Mouse (Mus musculus) kidney, embryonic 16.5 days (tissue): ENCODE data around the gene Rnf13. TPM values are rescaled to one million over a fixed set of nuclear protein-coding genes. Genes with fewer than 3 reads are reported as not detected.

Experiments
- ATAC-seq: fragments of 200-750 bp; cut with Nextera tagmentation; 2 replicates; pipeline ENCODE4 v1.8.0; 2017; ENCODE audit warnings: moderate TSS enrichment; ENCODE audit not compliant: low FRiP score, low TSS enrichment
- H3K27ac ChIP-seq: fragments of 300-500 bp; sonication (generic); 2 replicates; pipeline ENCODE4 v1.5.1; 2014; ENCODE audit warnings: low read length
- H3K27me3 ChIP-seq: fragments of 300-500 bp; sonication (generic); 2 replicates; pipeline ENCODE4 v1.6.1; 2014; ENCODE audit warnings: low read length, control low read depth, mixed read lengths; ENCODE audit not compliant: insufficient read depth
- H3K36me3 ChIP-seq: fragments of 300-500 bp; sonication (generic); 2 replicates; pipeline ENCODE4 v1.6.1; 2014; ENCODE audit warnings: low read length, control low read depth, mixed read lengths; ENCODE audit not compliant: insufficient read depth
- H3K4me1 ChIP-seq: fragments of 300-500 bp; sonication (generic); 2 replicates; pipeline ENCODE4 v1.6.1; 2014; ENCODE audit warnings: low read length, control low read depth, mixed read lengths; ENCODE audit not compliant: insufficient read depth
- H3K4me2 ChIP-seq: fragments of 300-500 bp; sonication (generic); replicated peaks from 2 replicates; pipeline ENCODE4 v1.6.1; 2014; ENCODE audit warnings: low read depth, low read length
- H3K4me3 ChIP-seq: fragments of 300-500 bp; sonication (generic); 2 replicates; pipeline ENCODE4 v1.5.1; 2014; ENCODE audit warnings: mild to moderate bottlenecking, low read length
- H3K9ac ChIP-seq: fragments of 300-500 bp; sonication (generic); replicated peaks from 2 replicates; pipeline ENCODE4 v1.6.1; 2014; ENCODE audit warnings: low read length
- H3K9me3 ChIP-seq: fragments of 300-500 bp; sonication (generic); 2 replicates; pipeline ENCODE4 v1.6.1; 2016; ENCODE audit warnings: low read length, control low read depth
- WGBS: fragments of 180-500 bp; shearing (Covaris S2); extraction: QIAGEN DNeasy Blood & Tissue Kit; methylation state at CpG from one replicate; pipeline ENCODE4 v1.1.7; 2014; 5-methylcytosine and 5-hydroxymethylcytosine counted together
- polyA plus RNA-seq: library from polyadenylated mRNA; unstranded; fragments of >200 nt; fragmentation: Nextera tagmentation; extraction: Ambion mirVana; gene quantifications from 2 replicates; pipeline ENCODE4 v1.2.1, GENCODE M21; 2015

Gene Rnf13
- polyA plus RNA-seq, 1 experiment from 2014 or later: 83.7 TPM

DNA sequence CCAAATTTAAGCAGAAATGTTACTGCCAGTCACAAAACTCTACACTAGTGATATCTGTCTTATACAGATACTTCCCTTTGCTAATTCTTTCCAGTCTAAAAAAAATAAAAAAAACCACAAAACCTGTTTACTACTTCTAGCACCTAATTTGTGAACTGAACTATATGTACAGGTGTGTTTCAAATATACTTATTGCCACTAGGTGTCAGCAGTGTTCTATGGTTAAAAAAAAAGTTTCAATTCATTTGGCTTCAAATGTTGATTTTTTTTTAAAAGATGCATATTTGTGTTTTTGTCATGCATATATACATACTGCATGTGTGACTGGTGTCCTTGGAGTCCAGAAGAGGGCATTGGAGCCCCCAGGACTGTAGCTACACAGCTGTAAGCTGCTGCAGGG, 107.9 kb downstream of the Rnf13 start:
- no peak overlapping the region for H3K9ac ChIP-seq
- no peak overlapping the region for H3K4me2 ChIP-seq
- no peak overlapping the region for H3K4me3 ChIP-seq
- H3K36me3 ChIP-seq: peaks cover 8% of the 10 kb centered on the region
- ATAC-seq: no peak
- no peaks in the 10 kb centered on the region for H3K27me3 ChIP-seq
- peaks cover 23% of the 10 kb centered on the region for H3K4me1 ChIP-seq
- 0 out of 2 replicates have a peak, but pooled peaks cover 3% of the 10 kb centered on the region for H3K9me3 ChIP-seq
- H3K27ac ChIP-seq: no peak overlapping the region

DNA sequence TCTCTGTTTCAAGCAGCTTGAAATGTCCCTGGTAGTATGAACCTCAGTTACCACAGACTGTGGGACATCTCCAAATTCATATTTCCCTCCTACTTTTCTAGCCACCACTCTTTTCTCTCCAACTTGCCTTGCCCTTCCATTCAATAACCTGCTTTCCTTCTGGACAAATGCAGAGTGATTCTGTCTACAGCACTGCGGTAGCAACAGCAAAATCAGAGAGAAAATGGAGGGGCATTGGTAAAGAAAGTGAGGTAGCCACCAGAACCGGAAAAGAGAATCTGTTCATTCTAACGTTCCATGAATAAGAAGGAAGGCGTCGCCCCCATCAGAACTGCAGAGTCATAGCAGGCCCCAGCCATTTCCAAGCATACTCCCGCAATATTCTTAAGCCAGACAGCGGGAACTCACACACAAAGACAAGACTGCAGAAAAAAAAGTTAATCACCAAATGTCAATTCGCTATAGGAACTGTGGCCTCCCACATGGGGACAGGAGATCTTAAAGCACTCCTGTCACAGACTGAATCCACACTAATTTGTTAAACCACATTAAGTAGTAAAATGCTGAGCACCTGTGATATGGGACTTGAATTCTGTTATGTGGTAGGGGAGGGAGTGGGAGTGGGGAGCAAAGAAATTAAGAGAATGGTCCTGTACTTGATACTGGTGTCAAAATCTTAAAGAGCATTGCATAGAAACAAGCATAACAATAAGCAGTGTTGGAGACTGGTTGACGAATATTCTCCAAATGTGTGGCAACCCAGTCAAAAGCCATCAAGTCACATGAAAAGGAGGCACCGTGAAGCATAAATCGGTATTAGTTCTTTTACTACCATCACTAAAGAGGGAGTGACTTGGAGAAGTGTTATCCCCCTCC, 110.2 kb downstream of the Rnf13 start:
- WGBS: 15% methylated on average over 11 of the region's 11 CpGs
- ATAC-seq: no peak

DNA sequence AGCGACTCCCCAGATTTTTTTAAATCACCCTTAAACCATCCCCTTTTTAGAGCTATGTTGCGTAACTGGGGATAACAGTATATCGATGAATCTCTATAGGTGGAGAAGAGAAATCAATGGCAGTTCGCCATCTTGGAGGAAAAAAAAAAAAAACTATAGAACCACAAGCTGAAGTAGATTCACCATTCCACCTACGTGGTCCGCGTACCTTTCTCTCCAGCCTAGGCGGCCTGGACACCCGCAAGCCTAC, 110.7 kb downstream of the Rnf13 start:
- peak overlapping the region; percentile 80 for H3K4me2 ChIP-seq
- peak overlapping the region; percentile 92 for H3K9ac ChIP-seq
- peaks cover 23% of the 10 kb centered on the region for H3K4me1 ChIP-seq
- WGBS: 2% methylated on average over 9 of the region's 9 CpGs
- H3K27ac ChIP-seq: peak overlapping the region; percentile 94
- H3K4me3 ChIP-seq: peak overlapping the region; percentile 98
- ATAC-seq: no peak
- no peaks in the 10 kb centered on the region for H3K27me3 ChIP-seq
- peaks cover 3% of the 10 kb centered on the region; the same call in 1 of the 2 replicates for H3K36me3 ChIP-seq
- no peaks in the 10 kb centered on the region for H3K9me3 ChIP-seq

More for the DNA sequence above, 110.2 kb downstream of the Rnf13 start:
- Histone ChIP-seq H3K9ac (peak overlapping the region; percentile 92), H3K4me1 (peaks cover 23% of the 10 kb centered on the region), H3K4me3 (peak overlapping the region; percentile 98), H3K27me3 (no peaks in the 10 kb centered on the region), H3K9me3 (no peaks in the 10 kb centered on the region), H3K4me2 (peak overlapping the region; percentile 80), H3K36me3 (peaks cover 3% of the 10 kb centered on the region), H3K27ac (peak overlapping the region; percentile 94)

DNA sequence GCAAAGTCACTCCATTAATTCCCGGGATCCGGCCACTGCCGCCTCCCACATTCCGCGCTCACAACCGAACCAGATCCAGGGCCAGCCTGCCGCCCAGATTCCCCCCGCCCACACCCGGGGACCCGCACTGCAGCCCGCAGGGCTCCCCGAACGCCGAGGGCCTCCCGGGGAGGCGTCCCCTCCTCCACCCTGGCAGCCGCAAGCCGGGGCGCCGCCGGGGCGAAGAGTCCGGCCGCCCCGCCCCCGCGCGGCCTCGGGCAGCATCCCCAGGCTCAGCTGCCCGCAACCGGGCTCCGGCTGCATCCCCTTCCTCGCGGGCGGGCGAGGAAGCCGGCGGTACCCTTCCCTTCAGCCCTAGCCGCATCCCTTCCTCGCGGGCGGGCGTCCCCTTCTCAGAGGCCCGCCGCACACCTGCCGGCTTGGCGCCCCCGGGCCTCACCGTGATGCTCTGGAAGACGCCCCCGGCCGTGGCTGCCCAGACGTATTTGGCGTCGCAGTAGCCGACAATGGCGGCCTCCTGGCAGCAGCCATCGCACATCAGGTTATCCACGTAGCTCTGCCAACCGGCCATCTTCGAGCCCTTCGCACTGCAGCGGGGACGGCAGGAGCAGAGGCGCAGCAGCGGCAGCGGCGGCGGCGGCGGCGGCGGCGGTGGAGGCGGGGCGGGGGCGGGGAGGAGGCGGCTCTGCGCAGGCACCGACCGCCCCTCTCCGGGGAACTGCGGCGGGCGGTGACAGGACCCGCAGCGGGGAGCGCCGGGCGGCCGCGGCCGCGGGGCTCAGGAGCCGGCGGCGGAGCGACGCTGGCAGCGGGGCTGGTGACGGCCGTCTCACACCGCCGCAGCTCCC, 111.3 kb downstream of the Rnf13 start:
- H3K9me3 ChIP-seq: no peaks in the 10 kb centered on the region
- WGBS: under 1% methylated on average over 42 of the region's 104 CpGs
- H3K4me1 ChIP-seq: peaks cover 23% of the 10 kb centered on the region
- peak overlapping the region; percentile 98 for H3K4me3 ChIP-seq
- peak; percentile 90 for ATAC-seq
- H3K27ac ChIP-seq: peak overlapping the region; percentile 94
- no peaks in the 10 kb centered on the region for H3K27me3 ChIP-seq
- H3K4me2 ChIP-seq: peak overlapping the region; percentile 80
- H3K9ac ChIP-seq: peak overlapping the region; percentile 92
- peaks cover 3% of the 10 kb centered on the region; the same call in 1 of the 2 replicates for H3K36me3 ChIP-seq

DNA sequence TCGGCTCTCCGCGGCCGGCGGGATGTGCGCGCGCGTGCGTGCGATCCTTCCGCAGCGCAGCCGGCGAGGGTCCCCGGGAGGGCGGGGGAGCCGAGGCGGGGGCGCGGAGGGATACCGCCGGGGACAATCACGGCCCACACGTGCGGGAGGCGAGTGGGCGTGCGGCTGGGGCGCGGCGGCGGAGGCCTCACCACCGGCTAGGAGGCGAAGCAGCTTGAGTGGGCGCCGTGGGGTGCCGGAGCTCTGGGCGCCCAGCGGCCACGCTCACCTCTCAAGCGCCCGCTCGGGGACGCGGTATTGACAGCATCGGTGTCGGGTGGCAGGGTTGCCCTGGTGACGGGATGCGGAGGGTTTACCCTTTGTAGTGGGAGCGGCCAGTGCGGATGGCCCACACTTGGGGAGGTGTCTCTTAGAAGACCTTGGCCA, 111.9 kb downstream of the Rnf13 start, which contains the start of gene Pfn2:
Gene Pfn2 (minus strand): TSS at position 320 of the 426 bp plus-strand sequence.
- H3K4me1 ChIP-seq: peaks cover 19% of the 10 kb centered on the region
- peak within 1 kb of the TSS; percentile 94 for H3K27ac ChIP-seq
- H3K9ac ChIP-seq: peak within 1 kb of the TSS; percentile 92
- peak within 1 kb of the TSS; percentile 98 for H3K4me3 ChIP-seq
- ATAC-seq: peak; percentile 91
- WGBS: under 1% methylated on average over 19 of the region's 52 CpGs
- peak within 1 kb of the TSS; percentile 80 for H3K4me2 ChIP-seq
- H3K36me3 ChIP-seq: peaks cover 3% of the 10 kb centered on the region; the same call in 1 of the 2 replicates
- no peaks in the 10 kb centered on the region for H3K9me3 ChIP-seq
- H3K27me3 ChIP-seq: no peaks in the 10 kb centered on the region

DNA sequence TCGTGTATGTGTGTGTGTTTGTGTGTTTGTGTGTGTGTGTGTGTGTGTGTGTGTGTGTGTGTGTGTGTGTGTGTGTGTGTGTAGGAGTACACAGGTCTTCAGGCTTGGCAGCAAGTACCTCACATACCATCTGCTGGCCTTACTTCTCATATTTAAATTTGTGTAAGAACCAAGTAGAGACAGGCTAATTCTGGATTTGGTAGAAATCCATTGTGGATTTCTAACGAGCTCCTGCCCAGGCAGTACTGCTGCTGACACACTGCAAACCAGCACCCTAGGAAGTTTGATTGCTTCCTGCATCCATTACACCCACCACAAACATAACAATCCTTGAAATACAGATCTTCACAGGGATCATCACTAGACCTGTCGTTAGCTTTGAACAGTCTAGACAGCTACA, 147.1 kb downstream of the Rnf13 start:
- H3K27me3 ChIP-seq: no peaks in the 10 kb centered on the region
- H3K36me3 ChIP-seq: no peaks in the 10 kb centered on the region
- no peaks in the 10 kb centered on the region for H3K9me3 ChIP-seq
- no peak overlapping the region for H3K9ac ChIP-seq
- H3K4me3 ChIP-seq: no peak overlapping the region
- no peak for ATAC-seq
- no peak overlapping the region for H3K4me2 ChIP-seq
- H3K4me1 ChIP-seq: no peaks in the 10 kb centered on the region
- 61% methylated on average over 3 of the region's 3 CpGs for WGBS
- H3K27ac ChIP-seq: no peak overlapping the region

Other genes with a start within 250 kb of the Rnf13 start
- 17.9 and 20.5 TPM in 2 replicates for gene Wwtr1, start 160.2 kb upstream of the Rnf13 start, polyA plus RNA-seq
- gene Commd2, start 84.3 kb upstream of the Rnf13 start, polyA plus RNA-seq: 64.9 and 65.1 TPM in 2 replicates
- not detected in 2 replicates for gene Ankub1, start 43.3 kb upstream of the Rnf13 start, polyA plus RNA-seq
- 152 and 174 TPM in 2 replicates for gene Pfn2, start 112.0 kb downstream of the Rnf13 start, polyA plus RNA-seq